Mouse (Mus musculus): Measurements from ENCODE around the gene Noc2l.

GRCm38 (mm10) chr4:156252140-156252539 lies 16.3 kb downstream of the Noc2l start:
- TF ChIP-seq CTCF (IDR thresholded peaks at IDR 0.05; ENCODE audit: low read depth), result no peak
- TF ChIP-seq EP300 (optimal IDR thresholded peaks at IDR 0.05), result no peak

Measured in stomach, postnatal 0 days (tissue).